19 mouse cellular contexts compared by ENCODE assay signal in genomic region chr13:15524208-15524607, GRCm38 (mm10).
DNase-seq lines count a peak whose midpoint lies in the region; ATAC-seq and TF ChIP-seq lines count a peak whose summit lies in the region.
"Had no signal": no experiment of that assay in that cellular context is flagged by ENCODE, and none has a peak within 500 bp of the region (broad histone marks: within the 10 kb centered on the region; RNA-seq: fewer than 3 reads in every experiment).

No protein-coding gene starts in this region.

- ATAC-seq in forebrain, embryonic 16.5 days: peak; percentile 34; the same call in 1 of the 2 replicates
- no peak for ATAC-seq in forebrain, embryonic 14.5 days
- peak; percentile 57 for ATAC-seq in frontal cortex, adult (ENCODE audit: low TSS enrichment)
- ATAC-seq: forebrain, embryonic 13.5 days had no signal

- no peak overlapping the region for H3ac ChIP-seq in myocyte (ENCODE audit: control insufficient read depth, insufficient read length)

- no peak for TF ChIP-seq POLR2A in myocyte (IDR thresholded peaks at IDR 0.05; ENCODE audit: insufficient read length, low read depth)

- H3K4me1 ChIP-seq in forebrain, embryonic 16.5 days (replicated peaks; ENCODE audit: control insufficient read depth, insufficient read depth, low read length): peaks cover 3% of the 10 kb centered on the region; the same call in 1 of the 2 replicates
- no peaks in the 10 kb centered on the region for H3K4me1 ChIP-seq in forebrain, embryonic 14.5 days (ENCODE audit: control insufficient read depth, insufficient read depth, low read length)
- H3K4me1 ChIP-seq: embryonic facial prominence, embryonic 10.5 days; embryonic facial prominence, embryonic 12.5 days had no signal

- no peak overlapping the region for H3K27ac ChIP-seq in forebrain, embryonic 16.5 days (ENCODE audit: low read length)
- H3K27ac ChIP-seq in forebrain, embryonic 14.5 days (ENCODE audit: low read depth, low read length): no peak overlapping the region
- H3K27ac ChIP-seq: embryonic facial prominence, embryonic 10.5 days; embryonic facial prominence, embryonic 12.5 days; forebrain, embryonic 13.5 days had no signal

- no peak overlapping the region for H3K4me2 ChIP-seq in forebrain, embryonic 16.5 days (ENCODE audit: low read length)
- no peak overlapping the region for H3K4me2 ChIP-seq in forebrain, embryonic 14.5 days (ENCODE audit: low read length)
- peak overlapping the region; percentile 16 for H3K4me2 ChIP-seq in myocyte (ENCODE audit: low read depth)
- H3K4me2 ChIP-seq: embryonic facial prominence, embryonic 12.5 days; forebrain, embryonic 13.5 days had no signal

- no peaks in the 10 kb centered on the region for H3K9me3 ChIP-seq in forebrain, embryonic 16.5 days (ENCODE audit: control insufficient read depth, low read length)
- H3K9me3 ChIP-seq in forebrain, embryonic 14.5 days (replicated peaks; ENCODE audit: control insufficient read depth, low read length): no peaks in the 10 kb centered on the region
- H3K9me3 ChIP-seq: embryonic facial prominence, embryonic 10.5 days; embryonic facial prominence, embryonic 12.5 days; forebrain, embryonic 13.5 days had no signal

- DNase-seq in forebrain, embryonic 14.5 days (ENCODE audit: low spot score): no peak
- DNase-seq in frontal cortex, postnatal 10 days (ENCODE audit: low spot score in 2 of 2): no peak
- peak; percentile 58 for DNase-seq in retina, postnatal 1 day
- no peak for DNase-seq in retina, embryonic 14.5 days (ENCODE audit: low spot score)
- DNase-seq in liver: no peak
- DNase-seq: adrenal gland, adult 2 months; adrenal gland, postnatal 10 days; adrenal gland, postnatal 25 days; cerebellum, adult 11-12 months; cerebellum, adult 2 months; cerebellum, adult 9-10 months; cerebellum, postnatal 10 days; cerebellum, postnatal 25 days had no signal

- no peak overlapping the region for H3K9ac ChIP-seq in forebrain, embryonic 16.5 days (replicated peaks; ENCODE audit: low read depth, low read length)
- no peak overlapping the region for H3K9ac ChIP-seq in forebrain, embryonic 14.5 days (ENCODE audit: low read length)
- H3K9ac ChIP-seq: embryonic facial prominence, embryonic 12.5 days; forebrain, embryonic 13.5 days had no signal

- no peaks in the 10 kb centered on the region for H3K27me3 ChIP-seq in forebrain, embryonic 16.5 days (replicated peaks; ENCODE audit: control insufficient read depth, insufficient read depth, low read length)
- no peaks in the 10 kb centered on the region for H3K27me3 ChIP-seq in forebrain, embryonic 14.5 days (replicated peaks; ENCODE audit: control insufficient read depth, insufficient read depth, low read length)
- H3K27me3 ChIP-seq in myocyte (ENCODE audit: control insufficient read depth, insufficient read depth, insufficient read length): no peaks in the 10 kb centered on the region
- H3K27me3 ChIP-seq: embryonic facial prominence, embryonic 12.5 days; forebrain, embryonic 13.5 days had no signal

- peaks cover 66% of the 10 kb centered on the region for H3K79me2 ChIP-seq in myocyte (ENCODE audit: control insufficient read depth, insufficient read depth)

- no peak overlapping the region for H3K4me3 ChIP-seq in forebrain, embryonic 16.5 days (replicated peaks; ENCODE audit: low read length)
- H3K4me3 ChIP-seq in forebrain, embryonic 14.5 days (ENCODE audit: low read depth, low read length): no peak overlapping the region
- no peak overlapping the region for H3K4me3 ChIP-seq in myocyte
- H3K4me3 ChIP-seq: embryonic facial prominence, embryonic 10.5 days; embryonic facial prominence, embryonic 12.5 days; forebrain, embryonic 13.5 days had no signal

- H3K36me3 ChIP-seq in forebrain, embryonic 16.5 days (ENCODE audit: control insufficient read depth, insufficient read depth): no peaks in the 10 kb centered on the region
- no peaks in the 10 kb centered on the region for H3K36me3 ChIP-seq in forebrain, embryonic 14.5 days (ENCODE audit: control insufficient read depth, insufficient read depth, low read length)
- H3K36me3 ChIP-seq in myocyte (ENCODE audit: control insufficient read depth, insufficient read depth): no peaks in the 10 kb centered on the region
- H3K36me3 ChIP-seq: embryonic facial prominence, embryonic 12.5 days had no signal

- WGBS in forebrain, embryonic 16.5 days: 67% methylated on average over 8 of the region's 8 CpGs
- 85% methylated on average over 8 of the region's 8 CpGs for WGBS in forebrain, embryonic 14.5 days

TF ChIP-seq in myocyte, 11 proteins besides CTCF, POLR2A, EP300 and RAD21:
- TF ChIP-seq MYOD1 (IDR thresholded peaks at IDR 0.05; ENCODE audit: control insufficient read depth in 1 of 3, insufficient read length in 2 of 3, low read depth in 2 of 3) (no peak), TCF12 (IDR thresholded peaks at IDR 0.05; ENCODE audit: insufficient read depth, poor library complexity, severe bottlenecking) (no peak), MYOG (IDR thresholded peaks at IDR 0.05; ENCODE audit: control insufficient read depth in 1 of 3, insufficient read depth in 1 of 3, insufficient read length in 2 of 3, low read depth in 2 of 3) (no peak), REST (IDR thresholded peaks at IDR 0.05; ENCODE audit: insufficient read depth, insufficient read length) (no peak), POLR2AphosphoS2 (IDR thresholded peaks at IDR 0.05; ENCODE audit: insufficient read length, low read depth) (no peak), SRF (IDR thresholded peaks at IDR 0.05; ENCODE audit: control insufficient read depth, insufficient read length, low read depth) (no peak), E2F4 (IDR thresholded peaks at IDR 0.05; ENCODE audit: insufficient read depth) (no peak), CEBPB (IDR thresholded peaks at IDR 0.05; ENCODE audit: insufficient read depth, poor library complexity, severe bottlenecking) (no peak), MAX (IDR thresholded peaks at IDR 0.05; ENCODE audit: low read depth) (no peak), USF1 (IDR thresholded peaks at IDR 0.05; ENCODE audit: low read depth) (no peak), TCF3 (IDR thresholded peaks at IDR 0.05; ENCODE audit: insufficient read length, low read depth) (no peak)
